Mouse (Mus musculus) R1 (cell line): ENCODE results near the gene Olfr972.
"Not testable (repeated sequence)": the region's sequence is repeated elsewhere in the genome, so short reads cannot be mapped to it uniquely, and the experiment has no call there.

Experiments used
- DNase-seq: peaks from one replicate; pipeline ENCODE4 v3.0.0-alpha.2; 2018; ENCODE audit warnings: low read depth, low spot score

The Olfr972 gene

GRCm38 (mm10) chr9:39866122-39866521 is at the start of gene Olfr972:
TSS of gene Olfr972 (plus strand) at chr9:39866422.
- DNase-seq = no peak

GRCm38 (mm10) chr9:39836576-39836975 is 29.6 kb upstream of the Olfr972 start, which contains the start of gene Olfr971:
TSS of gene Olfr971 (plus strand) at chr9:39836876.
- DNase-seq = not testable (repeated sequence)

DNA sequence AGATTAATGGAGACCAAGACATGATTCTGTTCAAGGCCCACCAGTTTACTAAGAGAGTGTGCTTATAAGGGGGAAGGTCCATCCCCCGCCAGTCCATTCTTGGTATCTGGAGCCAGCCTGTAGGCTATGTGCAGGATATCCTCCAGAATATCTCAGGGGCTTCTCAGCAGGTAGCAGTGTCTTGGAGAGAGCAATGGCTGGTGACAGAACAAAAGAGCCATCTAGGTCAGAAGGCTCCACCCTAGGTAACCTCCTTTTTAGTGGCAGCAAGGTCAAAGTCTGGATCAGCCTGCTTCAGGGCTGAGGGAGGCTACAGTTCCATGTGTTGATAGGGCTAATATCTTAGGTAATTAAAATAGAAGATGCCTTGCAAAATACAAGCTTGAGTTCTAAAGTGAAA is 5.8 kb downstream of the Olfr972 start:
- DNase-seq = peak; percentile 34

DNA sequence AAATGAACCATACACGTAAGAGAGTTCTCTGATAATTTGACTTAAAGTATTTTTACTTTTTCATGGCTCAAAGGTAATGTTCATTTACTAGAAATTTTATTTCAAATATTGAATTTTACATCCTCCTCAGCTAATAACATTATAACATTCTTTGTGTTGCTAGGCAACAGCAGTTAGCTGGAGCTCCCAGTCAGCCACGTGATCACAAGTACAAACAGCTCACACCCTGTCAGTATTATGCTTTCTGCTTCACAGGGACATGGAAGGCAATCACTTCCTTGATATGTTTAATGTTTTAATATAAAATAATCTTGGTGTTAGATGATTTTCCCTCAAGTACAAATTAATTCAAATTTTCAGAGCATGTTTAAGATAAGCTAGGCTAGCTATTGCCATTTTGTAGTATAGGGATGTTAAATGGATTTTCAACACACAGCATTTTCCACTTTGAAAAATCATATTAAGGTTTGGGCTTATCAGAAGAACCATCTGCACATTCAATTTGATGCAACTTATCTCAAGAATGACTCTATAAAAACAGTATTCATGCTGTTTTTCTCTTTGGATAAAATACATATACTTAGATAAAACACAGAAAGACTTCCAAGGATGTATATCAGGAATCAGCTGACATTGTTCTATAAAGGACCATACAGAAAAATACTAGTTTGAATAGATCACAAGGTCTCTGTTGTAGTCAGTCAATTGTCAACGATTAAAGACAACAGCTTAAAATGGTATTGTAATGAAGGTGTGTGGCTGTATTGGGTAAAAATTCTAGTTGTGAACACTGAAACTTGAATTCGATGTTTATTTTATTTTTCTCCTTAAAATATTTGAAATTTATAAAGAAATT is 11.5 kb downstream of the Olfr972 start:
- not testable (repeated sequence) for DNase-seq

DNA sequence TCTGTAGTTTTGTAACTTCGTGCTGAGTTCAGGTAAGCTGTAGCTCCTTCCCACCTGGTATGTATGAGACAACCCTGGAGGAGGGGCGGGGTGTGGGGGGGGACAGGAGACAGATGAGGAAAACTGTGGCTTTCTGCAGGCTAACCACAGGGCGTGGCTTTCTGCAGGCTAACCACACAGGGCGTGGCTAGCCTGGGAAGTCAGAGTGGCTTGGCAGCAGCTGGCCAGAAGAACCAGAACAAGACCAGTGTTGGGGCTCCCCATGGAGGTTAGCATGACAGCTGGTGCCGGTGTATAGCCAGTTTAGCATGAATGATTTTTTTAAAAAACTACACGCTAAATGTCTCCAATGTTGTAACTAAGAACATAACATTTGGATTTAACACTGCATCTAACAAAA is 38.9 kb downstream of the Olfr972 start:
- DNase-seq = peak; percentile 8

DNA sequence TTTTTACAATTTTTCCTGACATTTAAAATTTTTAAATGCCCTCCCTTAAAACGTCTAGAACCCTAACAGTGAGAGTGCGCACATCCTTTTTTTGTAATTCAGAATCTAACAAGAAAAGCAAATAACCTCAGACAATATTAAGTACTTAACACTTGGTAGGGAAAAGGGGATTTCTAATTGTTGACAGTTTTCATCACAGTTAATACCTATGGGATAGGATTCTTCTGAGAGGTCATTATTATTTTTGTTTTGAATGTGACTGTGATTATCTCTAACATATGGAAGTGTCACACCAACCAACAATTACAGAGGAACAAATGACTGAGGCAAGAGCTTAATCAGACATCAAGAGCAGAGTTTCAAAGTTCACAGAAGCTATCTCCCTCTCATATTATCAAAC is 40.8 kb downstream of the Olfr972 start, which contains the start of gene Olfr229:
Gene Olfr229 (plus strand): TSS at position 301 of the 400 bp plus-strand sequence.
- no peak for DNase-seq

DNA sequence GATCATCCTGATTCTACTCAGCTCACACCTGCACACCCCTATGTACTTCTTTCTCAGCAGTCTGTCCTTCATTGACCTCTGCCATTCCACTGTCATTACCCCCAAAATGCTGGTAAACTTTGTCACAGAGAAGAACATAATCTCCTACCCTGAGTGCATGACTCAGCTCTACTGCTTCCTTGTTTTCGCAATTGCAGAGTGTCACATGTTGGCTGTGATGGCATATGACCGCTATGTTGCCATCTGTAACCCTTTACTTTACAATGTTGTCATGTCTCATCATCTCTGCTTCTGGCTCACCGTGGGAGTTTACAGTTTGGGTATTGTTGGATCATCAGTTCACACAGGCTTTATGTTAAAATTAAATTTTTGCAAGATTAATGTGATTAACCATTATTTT is 43.7 kb downstream of the Olfr972 start:
- no peak for DNase-seq
